Mouse (Mus musculus): ENCODE measurements around the gene Dnttip2.

GRCm38 (mm10) chr3:122243416-122244167 is 30.6 kb upstream of the Dnttip2 start:
- TF ChIP-seq CTCF (IDR thresholded peaks at IDR 0.05; ENCODE audit: low read depth): no peak
- no peak for TF ChIP-seq EP300 (optimal IDR thresholded peaks at IDR 0.05)

All from stomach, postnatal 0 days (tissue).